Mouse (Mus musculus): ENCODE data around the gene Gcgr.
A peak's percentile ranks its signal among the peaks of the same experiment; 100 is the strongest.

DNA sequence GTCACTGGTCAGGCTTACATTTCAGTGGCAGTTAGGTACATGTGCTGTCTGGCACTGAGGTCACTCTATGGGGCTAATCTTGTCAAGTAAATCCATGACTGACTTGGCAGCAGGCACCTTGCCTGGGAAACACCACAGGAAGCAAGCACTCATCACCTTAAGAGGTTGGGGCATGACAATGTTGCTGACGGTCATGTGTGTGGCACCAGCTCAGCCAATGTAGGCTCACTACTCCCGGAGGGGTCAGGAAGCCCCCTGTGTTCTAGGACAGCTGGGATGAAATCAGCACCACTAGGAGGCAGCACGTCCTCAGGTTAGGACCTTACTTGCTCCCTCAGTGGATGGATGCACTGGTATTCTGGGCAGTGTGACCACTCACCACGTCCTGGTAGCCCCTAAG, 11.4 kb downstream of the Gcgr start:
- TF ChIP-seq CTCF (IDR thresholded peaks at IDR 0.05; ENCODE audit: control insufficient read depth, insufficient read depth, insufficient replicate concordance, low read depth, low read length) = 0 out of 2 replicates have a peak, but pooled peaks have one; percentile 16
- TF ChIP-seq POLR2A (IDR thresholded peaks at IDR 0.05; ENCODE audit: control insufficient read depth, low read depth, low read length) = no peak
